Comparison of ENCODE assay signal across 8 mouse cellular contexts in genomic region chr5:4023742-4024681, GRCm38 (mm10).
A peak's percentile ranks its signal among the peaks of the same experiment; 100 is the strongest.
DNase-seq lines count a peak whose midpoint lies in the region; ATAC-seq and TF ChIP-seq lines count a peak whose summit lies in the region.

No protein-coding gene starts in this region.

- no peak for TF ChIP-seq CTCF in testis, adult 2 months (IDR thresholded peaks at IDR 0.05; ENCODE audit: control insufficient read depth, insufficient read depth, insufficient replicate concordance, low read depth, low read length)

- H3K27ac ChIP-seq in testis, adult 2 months (ENCODE audit: control insufficient read depth, insufficient read depth, low read depth, low read length), result peak overlapping the region; percentile 7; the same call in 1 of the 2 replicates
- H3K27ac ChIP-seq in heart, embryonic 14.5 days (replicated peaks in 1 of 2; ENCODE audit: control insufficient read depth in 1 of 2, insufficient read depth in 1 of 2, low read depth in 2 of 2, low read length in 2 of 2), result peak overlapping the region; percentile 78 to 87
- H3K27ac ChIP-seq in limb, embryonic 12.5 days, result peak overlapping the region; percentile 87
- H3K27ac ChIP-seq in hindbrain, embryonic 11.5 days (ENCODE audit: low read depth, low read length), result no peak overlapping the region
- H3K27ac ChIP-seq in hindbrain, embryonic 13.5 days, result no peak overlapping the region

- DNase-seq in testis, postnatal 14 days (ENCODE audit: low spot score), result no peak
- peak; percentile 27 for DNase-seq in embryo, embryonic 10 days (ENCODE audit: low spot score)
- DNase-seq in hindbrain, embryonic 11.5 days (ENCODE audit: low spot score), result no peak
- no peak for DNase-seq in left cerebral cortex, adult 11 months (ENCODE audit: low spot score)

- no peaks in the 10 kb centered on the region for H3K9me3 ChIP-seq in heart, embryonic 14.5 days (ENCODE audit: control insufficient read depth, low read length)
- H3K9me3 ChIP-seq in limb, embryonic 12.5 days, result no peaks in the 10 kb centered on the region
- H3K9me3 ChIP-seq in hindbrain, embryonic 11.5 days (ENCODE audit: control insufficient read depth, low read length), result no peaks in the 10 kb centered on the region
- H3K9me3 ChIP-seq in hindbrain, embryonic 13.5 days, result no peaks in the 10 kb centered on the region

- TF ChIP-seq POLR2A in testis, adult 2 months (IDR thresholded peaks at IDR 0.05; ENCODE audit: control insufficient read depth, low read depth, low read length), result no peak

- no peaks in the 10 kb centered on the region; the same call in 1 of the 2 replicates for H3K4me1 ChIP-seq in testis, adult 2 months (ENCODE audit: control insufficient read depth, insufficient read depth, low read length)
- H3K4me1 ChIP-seq in heart, embryonic 14.5 days (ENCODE audit: control insufficient read depth in 2 of 2, insufficient read depth in 2 of 2, low read length in 2 of 2), result peaks cover 6 to 23% of the 10 kb centered on the region in 2 experiments
- peaks cover 14% of the 10 kb centered on the region for H3K4me1 ChIP-seq in limb, embryonic 12.5 days (replicated peaks)
- H3K4me1 ChIP-seq in hindbrain, embryonic 11.5 days (replicated peaks; ENCODE audit: control insufficient read depth, insufficient read depth, low read length), result no peaks in the 10 kb centered on the region
- no peaks in the 10 kb centered on the region for H3K4me1 ChIP-seq in hindbrain, embryonic 13.5 days (replicated peaks)

- no peak for ATAC-seq in heart, embryonic 14.5 days (ENCODE audit: insufficient number of reproducible peaks, insufficient read depth, low FRiP score, low read depth)
- ATAC-seq in limb, embryonic 12.5 days (ENCODE audit: insufficient number of reproducible peaks, insufficient read depth, low FRiP score, low TSS enrichment, low read depth), result peak; percentile 88
- ATAC-seq in hindbrain, embryonic 11.5 days (ENCODE audit: low FRiP score), result no peak
- ATAC-seq in hindbrain, embryonic 13.5 days (ENCODE audit: low FRiP score), result no peak

- no peak overlapping the region for H3K4me3 ChIP-seq in testis, adult 2 months (ENCODE audit: control insufficient read depth, low read depth, low read length)
- H3K4me3 ChIP-seq in heart, embryonic 14.5 days (ENCODE audit: control insufficient read depth in 1 of 2, insufficient read depth in 1 of 2, low read depth in 1 of 2, low read length in 2 of 2), result peak overlapping the region; percentile 2 to 22; a peak in 3 of 4 replicates
- H3K4me3 ChIP-seq in limb, embryonic 12.5 days (replicated peaks), result 0 out of 2 replicates have a peak overlapping the region, but pooled peaks have one; percentile 1
- no peak overlapping the region for H3K4me3 ChIP-seq in hindbrain, embryonic 11.5 days (ENCODE audit: low read depth, low read length)
- H3K4me3 ChIP-seq in hindbrain, embryonic 13.5 days, result no peak overlapping the region

- 26% methylated on average over 16 of the region's 16 CpGs for WGBS in heart, embryonic 14.5 days
- 49% methylated on average over 16 of the region's 16 CpGs for WGBS in limb, embryonic 12.5 days
- 83% methylated on average over 16 of the region's 16 CpGs for WGBS in hindbrain, embryonic 11.5 days
- WGBS in hindbrain, embryonic 13.5 days, result 83% methylated on average over 16 of the region's 16 CpGs

- H3K36me3 ChIP-seq in testis, adult 2 months (ENCODE audit: control insufficient read depth, insufficient read depth, low read length), result no peaks in the 10 kb centered on the region
- H3K36me3 ChIP-seq in heart, embryonic 14.5 days (ENCODE audit: control insufficient read depth, insufficient read depth, low read length), result peaks cover 19% of the 10 kb centered on the region
- H3K36me3 ChIP-seq in limb, embryonic 12.5 days, result peaks cover 37% of the 10 kb centered on the region
- no peaks in the 10 kb centered on the region for H3K36me3 ChIP-seq in hindbrain, embryonic 11.5 days (ENCODE audit: control insufficient read depth, insufficient read depth, low read length)
- peaks cover 45% of the 10 kb centered on the region for H3K36me3 ChIP-seq in hindbrain, embryonic 13.5 days

- H3K9ac ChIP-seq in heart, embryonic 14.5 days (ENCODE audit: low read length), result peak overlapping the region; percentile 62
- no peak overlapping the region; the same call in 1 of the 2 replicates for H3K9ac ChIP-seq in limb, embryonic 12.5 days (replicated peaks)
- no peak overlapping the region for H3K9ac ChIP-seq in hindbrain, embryonic 11.5 days (ENCODE audit: low read depth, low read length)
- no peak overlapping the region for H3K9ac ChIP-seq in hindbrain, embryonic 13.5 days

- H3K27me3 ChIP-seq in testis, adult 2 months (ENCODE audit: control insufficient read depth, insufficient read depth, low read length), result no peaks in the 10 kb centered on the region
- H3K27me3 ChIP-seq in heart, embryonic 14.5 days (ENCODE audit: control insufficient read depth, insufficient read depth, low read length), result no peaks in the 10 kb centered on the region
- H3K27me3 ChIP-seq in limb, embryonic 12.5 days, result no peaks in the 10 kb centered on the region
- no peaks in the 10 kb centered on the region for H3K27me3 ChIP-seq in hindbrain, embryonic 11.5 days (ENCODE audit: control insufficient read depth, insufficient read depth, low read length)
- no peaks in the 10 kb centered on the region for H3K27me3 ChIP-seq in hindbrain, embryonic 13.5 days

- H3K4me2 ChIP-seq in heart, embryonic 14.5 days (ENCODE audit: low read length), result peak overlapping the region; percentile 57
- peak overlapping the region; percentile 42 for H3K4me2 ChIP-seq in limb, embryonic 12.5 days
- no peak overlapping the region for H3K4me2 ChIP-seq in hindbrain, embryonic 11.5 days (replicated peaks; ENCODE audit: low read depth, low read length)
- no peak overlapping the region for H3K4me2 ChIP-seq in hindbrain, embryonic 13.5 days

Comparison
In these comparisons a context has a peak if more than half of its experiments do, and no peak if none do; other contexts are left out.
1. H3K27ac ChIP-seq: peak in testis, adult 2 months (single experiment), heart, embryonic 14.5 days (2 of 2) and limb, embryonic 12.5 days (single experiment); none in hindbrain, embryonic 11.5 days (single experiment) and hindbrain, embryonic 13.5 days (single experiment).
2. H3K4me3 ChIP-seq: peak in heart, embryonic 14.5 days (2 of 2) and limb, embryonic 12.5 days (single experiment); none in testis, adult 2 months (single experiment), hindbrain, embryonic 11.5 days (single experiment) and hindbrain, embryonic 13.5 days (single experiment).
3. H3K4me2 ChIP-seq: peak in heart, embryonic 14.5 days (single experiment) and limb, embryonic 12.5 days (single experiment); none in hindbrain, embryonic 11.5 days (single experiment) and hindbrain, embryonic 13.5 days (single experiment).